Mouse (Mus musculus): Measurements from ENCODE around the gene Grk1. TPM values are rescaled to one million over a fixed set of nuclear protein-coding genes. Genes with fewer than 3 reads are reported as not detected.

Grk1 gene
- polyA plus RNA-seq, 1 experiment: 0.01 TPM

Other genes starting within 250 kb of the Grk1 start
- gene Lamp1, start 245.9 kb upstream of the Grk1 start, polyA plus RNA-seq (2012; rRNA removed): 555 and 563 TPM in 2 replicates
- gene Grtp1, start 204.5 kb upstream of the Grk1 start, polyA plus RNA-seq (2012; rRNA removed): 14.2 and 14.9 TPM in 2 replicates
- gene Adprhl1, start 150.9 kb upstream of the Grk1 start, polyA plus RNA-seq (2012; rRNA removed): 0.36 and 0.81 TPM in 2 replicates
- gene Dcun1d2, start 117.0 kb upstream of the Grk1 start, polyA plus RNA-seq (2012; rRNA removed): 27.7 and 28.2 TPM in 2 replicates
- gene Tmco3, start 116.9 kb upstream of the Grk1 start, polyA plus RNA-seq (2012; rRNA removed): 22.1 and 23.8 TPM in 2 replicates
- gene Tfdp1, start 66.3 kb upstream of the Grk1 start, polyA plus RNA-seq (2012; rRNA removed): 69.6 and 83.9 TPM in 2 replicates
- not detected in 2 replicates for gene Atp4b, start 8.3 kb upstream of the Grk1 start, polyA plus RNA-seq (2012; rRNA removed)
- gene Tmem255b, start 30.1 kb downstream of the Grk1 start, polyA plus RNA-seq (2012; rRNA removed): 4.7 and 4.8 TPM in 2 replicates
- gene Gas6, start 89.4 kb downstream of the Grk1 start, polyA plus RNA-seq (2012; rRNA removed): 265 and 305 TPM in 2 replicates
- gene 1700029H14Rik, start 157.4 kb downstream of the Grk1 start, polyA plus RNA-seq (2012; rRNA removed): 0.04 and 0.07 TPM in 2 replicates